Mouse (Mus musculus): ENCODE measurements around the gene Agpat2. TPM values are rescaled to one million over a fixed set of nuclear protein-coding genes. Genes with fewer than 3 reads are reported as not detected.
A peak's percentile ranks its signal among the peaks of the same experiment; 100 is the strongest.

Agpat2 gene
- 53.8 and 57.1 TPM in 2 replicates for polyA plus RNA-seq (2015; fragmentation: Nextera tagmentation; extraction: Ambion mirVana)

GRCm38 (mm10) chr2:26603720-26604671 lies at the start of gene Agpat2:
TSS of gene Agpat2 (minus strand) at chr2:26604417.
- H3K27ac ChIP-seq, result peak within 1 kb of the TSS; percentile 81
- no peaks in the 10 kb centered on the region for H3K36me3 ChIP-seq (ENCODE audit: insufficient read depth, low read length)
- no peaks in the 10 kb centered on the region for H3K27me3 ChIP-seq (ENCODE audit: insufficient read depth, low read length)
- peak within 1 kb of the TSS; percentile 56 for H3K4me3 ChIP-seq (replicated peaks; ENCODE audit: low read depth, low read length)
- ATAC-seq (replicated peaks; ENCODE audit: low FRiP score, low read depth) (peak; percentile 82), DNase-seq (ENCODE audit: low spot score) (peak; percentile 85)
- peak; percentile 55 for TF ChIP-seq CTCF (IDR thresholded peaks at IDR 0.05; ENCODE audit: low read depth)
- H3K9me3 ChIP-seq (replicated peaks; ENCODE audit: low read length), result no peaks in the 10 kb centered on the region
- H3K4me1 ChIP-seq (replicated peaks; ENCODE audit: insufficient read depth, low read length), result peaks cover 9% of the 10 kb centered on the region; the same call in 1 of the 2 replicates
- H3K9ac ChIP-seq (ENCODE audit: low read depth, low read length), result peak within 1 kb of the TSS; percentile 70
- H3K4me2 ChIP-seq (ENCODE audit: low read length), result peak within 1 kb of the TSS; percentile 63
- WGBS, result under 1% methylated on average over 86 of the region's 103 CpGs

GRCm38 (mm10) chr2:26646643-26647293 lies 42.6 kb upstream of the Agpat2 start:
- DNase-seq (ENCODE audit: low spot score) (peak; percentile 95), ATAC-seq (replicated peaks; ENCODE audit: low FRiP score, low read depth) (peak; percentile 95)
- 24% methylated on average over 3 of the region's 3 CpGs for WGBS
- H3K4me1 ChIP-seq (replicated peaks; ENCODE audit: insufficient read depth, low read length), result no peaks in the 10 kb centered on the region
- H3K27me3 ChIP-seq (ENCODE audit: insufficient read depth, low read length), result no peaks in the 10 kb centered on the region
- no peak overlapping the region for H3K27ac ChIP-seq
- H3K9ac ChIP-seq (ENCODE audit: low read depth, low read length), result no peak overlapping the region
- H3K4me2 ChIP-seq (ENCODE audit: low read length), result no peak overlapping the region
- no peak overlapping the region for H3K4me3 ChIP-seq (replicated peaks; ENCODE audit: low read depth, low read length)
- H3K36me3 ChIP-seq (ENCODE audit: insufficient read depth, low read length), result no peaks in the 10 kb centered on the region
- TF ChIP-seq CTCF (IDR thresholded peaks at IDR 0.05; ENCODE audit: low read depth), result peak; percentile 100
- no peaks in the 10 kb centered on the region for H3K9me3 ChIP-seq (replicated peaks; ENCODE audit: low read length)

GRCm38 (mm10) chr2:26643942-26644341 lies 39.7 kb upstream of the Agpat2 start:
- 50% methylated on average over 2 of the region's 2 CpGs for WGBS
- Histone ChIP-seq H3K4me1 (replicated peaks; ENCODE audit: insufficient read depth, low read length) (peaks cover 3% of the 10 kb centered on the region; the same call in 1 of the 2 replicates), H3K4me2 (ENCODE audit: low read length) (no peak overlapping the region), H3K36me3 (ENCODE audit: insufficient read depth, low read length) (no peaks in the 10 kb centered on the region), H3K4me3 (replicated peaks; ENCODE audit: low read depth, low read length) (no peak overlapping the region), H3K9me3 (replicated peaks; ENCODE audit: low read length) (no peaks in the 10 kb centered on the region), H3K27me3 (ENCODE audit: insufficient read depth, low read length) (no peaks in the 10 kb centered on the region), H3K9ac (ENCODE audit: low read depth, low read length) (no peak overlapping the region), H3K27ac (no peak overlapping the region)
- peak; percentile 54 for DNase-seq (ENCODE audit: low spot score)
- peak; percentile 62 for TF ChIP-seq CTCF (IDR thresholded peaks at IDR 0.05; ENCODE audit: low read depth)
- ATAC-seq (replicated peaks; ENCODE audit: low FRiP score, low read depth), result no peak

GRCm38 (mm10) chr2:26641006-26641647 lies 36.9 kb upstream of the Agpat2 start:
- ATAC-seq (replicated peaks; ENCODE audit: low FRiP score, low read depth), result no peak

GRCm38 (mm10) chr2:26639838-26640830 lies 35.9 kb upstream of the Agpat2 start:
- peaks cover 17% of the 10 kb centered on the region; the same call in 1 of the 2 replicates for H3K36me3 ChIP-seq (ENCODE audit: insufficient read depth, low read length)
- H3K9ac ChIP-seq (ENCODE audit: low read depth, low read length), result peak overlapping the region; percentile 95
- H3K4me1 ChIP-seq (replicated peaks; ENCODE audit: insufficient read depth, low read length), result peaks cover 8% of the 10 kb centered on the region; the same call in 1 of the 2 replicates
- peak overlapping the region; percentile 67 for H3K4me3 ChIP-seq (replicated peaks; ENCODE audit: low read depth, low read length)
- H3K4me2 ChIP-seq (ENCODE audit: low read length), result peak overlapping the region; percentile 62
- H3K27me3 ChIP-seq (ENCODE audit: insufficient read depth, low read length), result no peaks in the 10 kb centered on the region
- no peaks in the 10 kb centered on the region for H3K9me3 ChIP-seq (replicated peaks; ENCODE audit: low read length)
- H3K27ac ChIP-seq, result peak overlapping the region; percentile 78
- DNase-seq (ENCODE audit: low spot score) (peak; percentile 98), ATAC-seq (replicated peaks; ENCODE audit: low FRiP score, low read depth) (peak; percentile 88)
- TF ChIP-seq CTCF (IDR thresholded peaks at IDR 0.05; ENCODE audit: low read depth), result peak; percentile 95
- WGBS, result 3% methylated on average over 49 of the region's 49 CpGs

More at GRCm38 (mm10) chr2:26641006-26641647, 36.9 kb upstream of the Agpat2 start:
- Histone ChIP-seq H3K4me2 (ENCODE audit: low read length) (no peak overlapping the region), H3K27ac (peak overlapping the region; percentile 48; the same call in 1 of the 2 replicates), H3K4me3 (replicated peaks; ENCODE audit: low read depth, low read length) (no peak overlapping the region), H3K4me1 (replicated peaks; ENCODE audit: insufficient read depth, low read length) (peaks cover 8% of the 10 kb centered on the region; the same call in 1 of the 2 replicates), H3K9me3 (replicated peaks; ENCODE audit: low read length) (no peaks in the 10 kb centered on the region), H3K36me3 (ENCODE audit: insufficient read depth, low read length) (peaks cover 14% of the 10 kb centered on the region; the same call in 1 of the 2 replicates), H3K27me3 (ENCODE audit: insufficient read depth, low read length) (no peaks in the 10 kb centered on the region), H3K9ac (ENCODE audit: low read depth, low read length) (no peak overlapping the region)
- no peak for TF ChIP-seq CTCF (IDR thresholded peaks at IDR 0.05; ENCODE audit: low read depth)
- no peak for DNase-seq (ENCODE audit: low spot score)
- WGBS, result 77% methylated on average over 7 of the region's 7 CpGs

Measured in kidney, postnatal 0 days (tissue).